Mouse (Mus musculus) cerebellum, adult 2 months (tissue): ENCODE data around the gene Dlgap4.

Experiments used
- CTCF ChIP-seq: fragments of 200-500 bp; IDR thresholded peaks from 2 replicates; pipeline ENCODE4 v1.5.1; 2011; ENCODE audit warnings: low read depth, mild to moderate bottlenecking, control low read depth, low read length, moderate library complexity, borderline replicate concordance; ENCODE audit not compliant: insufficient read depth
- POLR2A ChIP-seq: fragments of 200-500 bp; IDR thresholded peaks from 2 replicates; pipeline ENCODE4 v1.6.1; 2011; ENCODE audit warnings: low read length, control low read depth, borderline replicate concordance; ENCODE audit not compliant: insufficient read depth

DNA sequence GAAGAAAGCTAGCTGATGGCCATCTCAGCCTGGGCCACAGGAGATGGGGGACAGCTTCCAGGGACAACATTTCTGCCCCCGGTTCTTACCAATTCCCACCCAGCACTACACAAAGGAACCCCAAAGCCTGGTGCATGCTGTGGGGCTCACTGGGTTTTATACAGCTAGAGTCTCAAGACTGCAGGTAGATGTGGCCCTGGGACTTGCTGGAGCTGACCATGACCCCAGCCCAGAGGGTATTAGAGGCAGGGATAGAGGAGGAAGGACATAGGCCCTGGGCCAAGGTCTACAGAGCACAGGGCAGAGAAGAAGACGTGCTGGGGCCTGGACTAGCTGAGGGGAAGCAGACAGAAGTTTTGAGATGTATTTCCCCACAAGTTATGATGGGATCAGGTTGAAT lies 163.4 kb downstream of the Dlgap4 start:
- TF ChIP-seq CTCF (no peak), POLR2A (no peak)
